Mouse (Mus musculus): ENCODE measurements at regions not wholly inside any gene's neighbourhood (a gene's known extent, or its start where the extent isn't known, plus 50 kb on each side); places are given as distances from the start of the nearest gene placed in this dataset.
A peak's percentile ranks its signal among the peaks of the same experiment; 100 is the strongest.
"Not testable (repeated sequence)": the region's sequence is repeated elsewhere in the genome, so short reads cannot be mapped to it uniquely, and the experiment has no call there.

GRCm38 (mm10) chr16:12516834-12517685, 533.1 kb downstream of the Shisa9 start:
- no peak for DNase-seq

GRCm38 (mm10) chr16:12518264-12518663, 534.4 kb downstream of the Shisa9 start:
- DNase-seq = no peak

GRCm38 (mm10) chr16:12521711-12522476, 538.0 kb downstream of the Shisa9 start:
- DNase-seq = no peak

GRCm38 (mm10) chr16:12548462-12548861, 561.0 kb upstream of the Ercc4 start:
- no peak for DNase-seq

GRCm38 (mm10) chr16:12588889-12589288, 520.6 kb upstream of the Ercc4 start:
- no peak for DNase-seq

GRCm38 (mm10) chr16:12608259-12608658, 501.2 kb upstream of the Ercc4 start:
- no peak for DNase-seq

GRCm38 (mm10) chr16:12611106-12611505, 498.4 kb upstream of the Ercc4 start:
- DNase-seq = no peak

GRCm38 (mm10) chr16:12617781-12618180, 491.7 kb upstream of the Ercc4 start:
- no peak for DNase-seq

- DNase-seq = no peak
Observed at GRCm38 (mm10) chr16:12632533-12632932, 477.0 kb upstream of the Ercc4 start.

GRCm38 (mm10) chr16:12638971-12639640, 470.4 kb upstream of the Ercc4 start:
- no peak for DNase-seq

- no peak for DNase-seq
Observed at GRCm38 (mm10) chr16:12643053-12643452, 466.4 kb upstream of the Ercc4 start.

- no peak for DNase-seq
Observed at GRCm38 (mm10) chr16:12644621-12645020, 464.9 kb upstream of the Ercc4 start.

- no peak for DNase-seq
Observed at GRCm38 (mm10) chr16:12652180-12652579, 457.3 kb upstream of the Ercc4 start.

GRCm38 (mm10) chr16:12673656-12674055, 435.8 kb upstream of the Ercc4 start:
- not testable (repeated sequence) for DNase-seq

- no peak for DNase-seq
Observed at GRCm38 (mm10) chr16:12681474-12681873, 428.0 kb upstream of the Ercc4 start.

GRCm38 (mm10) chr16:12685816-12686215, 423.7 kb upstream of the Ercc4 start:
- no peak for DNase-seq

GRCm38 (mm10) chr16:12691776-12692175, 417.7 kb upstream of the Ercc4 start:
- DNase-seq = no peak

GRCm38 (mm10) chr16:12692739-12693292, 416.7 kb upstream of the Ercc4 start:
- no peak for DNase-seq

- DNase-seq = no peak
Observed at GRCm38 (mm10) chr16:12693346-12693745, 416.1 kb upstream of the Ercc4 start.

- no peak for DNase-seq
Observed at GRCm38 (mm10) chr16:12694646-12695045, 414.8 kb upstream of the Ercc4 start.

GRCm38 (mm10) chr16:12696939-12697621, 412.4 kb upstream of the Ercc4 start:
- DNase-seq = peak; percentile 7

- DNase-seq = no peak
Observed at GRCm38 (mm10) chr16:12699557-12699956, 409.9 kb upstream of the Ercc4 start.

All from adrenal gland, postnatal 25 days (tissue).